Mouse (Mus musculus) megakaryocyte, embryonic 14.5 days (primary cell): ENCODE data around the gene Thbs1.

Source experiments
- FLI1 ChIP-seq: IDR thresholded peaks from 2 replicates; pipeline ENCODE4 v1.6.1; 2012; ENCODE audit warnings: low read length, inconsistent platforms, mixed read lengths
- GATA1 ChIP-seq: IDR thresholded peaks from 3 replicates; pipeline ENCODE4 v1.6.1; 2012; ENCODE audit warnings: mixed read lengths, low read length, inconsistent platforms, borderline replicate concordance

GRCm38 (mm10) chr2:118113808-118114524 lies 2.3 kb downstream of the Thbs1 start:
- no peak for TF ChIP-seq FLI1
- TF ChIP-seq GATA1 = no peak
